Mouse (Mus musculus): ENCODE measurements at regions not wholly inside any gene's neighbourhood (a gene's known extent, or its start where the extent isn't known, plus 50 kb on each side); places are given as distances from the start of the nearest gene placed in this dataset.

GRCm38 (mm10) chr2:147703981-147704380 lies 342.3 kb downstream of the Pax1 start:
- H3K4me1 ChIP-seq (ENCODE audit: control insufficient read depth, insufficient read depth, low read depth, low read length) = no peaks in the 10 kb centered on the region
- 67% methylated on average over 10 of the region's 10 CpGs for WGBS
- no peaks in the 10 kb centered on the region for H3K27me3 ChIP-seq (replicated peaks; ENCODE audit: control insufficient read depth, insufficient read depth, low read length)
- ATAC-seq = no peak
- no peak overlapping the region for H3K4me3 ChIP-seq (ENCODE audit: low read length)
- no peaks in the 10 kb centered on the region for H3K9me3 ChIP-seq (ENCODE audit: control insufficient read depth, low read length)
- no peak overlapping the region for H3K27ac ChIP-seq (ENCODE audit: low read depth, low read length)
- H3K36me3 ChIP-seq (ENCODE audit: control insufficient read depth, insufficient read depth, low read length) = no peaks in the 10 kb centered on the region
- no peak overlapping the region for H3K9ac ChIP-seq (ENCODE audit: low read depth, low read length)
- no peak overlapping the region for H3K4me2 ChIP-seq (ENCODE audit: low read length)

DNA sequence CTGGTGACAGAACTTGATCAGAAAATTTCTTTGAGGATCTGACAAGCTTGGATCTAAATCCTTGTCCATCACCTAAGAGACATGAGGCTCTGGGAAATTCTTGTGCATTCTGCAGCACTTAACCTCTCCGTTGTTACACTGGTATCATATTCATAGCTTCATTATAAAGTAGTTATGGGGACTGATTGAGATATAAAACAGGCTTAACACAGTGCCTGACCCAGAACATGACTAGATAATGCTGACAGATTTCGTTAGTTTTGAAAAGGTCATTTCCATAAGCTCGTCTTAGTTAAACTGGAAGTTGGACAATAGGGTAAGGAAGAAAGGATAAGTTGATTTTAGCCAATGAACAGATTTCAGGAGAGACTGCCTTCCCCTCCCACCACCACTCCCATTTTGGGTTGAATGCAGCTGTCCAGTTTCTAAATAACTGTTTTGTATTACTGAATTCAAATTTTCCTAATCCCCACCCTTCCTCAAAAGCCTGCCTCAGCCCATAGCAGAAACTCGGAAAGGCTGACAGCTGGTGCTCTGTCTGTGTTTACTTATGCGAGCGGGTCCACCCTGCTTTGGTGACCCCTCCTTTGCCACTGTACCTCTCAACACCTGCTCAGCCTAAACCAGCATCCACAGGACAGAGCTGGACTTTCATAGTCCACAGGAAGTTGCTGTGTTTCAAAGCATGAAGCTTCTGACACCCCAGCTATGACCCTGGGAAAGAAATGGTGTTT lies 340.8 kb downstream of the Pax1 start:
- Histone ChIP-seq H3K9ac (ENCODE audit: low read depth, low read length) (no peak overlapping the region), H3K36me3 (ENCODE audit: control insufficient read depth, insufficient read depth, low read length) (no peaks in the 10 kb centered on the region), H3K4me2 (ENCODE audit: low read length) (no peak overlapping the region), H3K4me3 (ENCODE audit: low read length) (no peak overlapping the region), H3K27ac (ENCODE audit: low read depth, low read length) (no peak overlapping the region), H3K27me3 (replicated peaks; ENCODE audit: control insufficient read depth, insufficient read depth, low read length) (no peaks in the 10 kb centered on the region), H3K4me1 (ENCODE audit: control insufficient read depth, insufficient read depth, low read depth, low read length) (no peaks in the 10 kb centered on the region), H3K9me3 (ENCODE audit: control insufficient read depth, low read length) (no peaks in the 10 kb centered on the region)
- no peak for ATAC-seq
- 42% methylated on average over 6 of the region's 6 CpGs for WGBS

GRCm38 (mm10) chr2:147699524-147700081 lies 337.9 kb downstream of the Pax1 start:
- no peak overlapping the region for H3K4me2 ChIP-seq (ENCODE audit: low read length)
- H3K4me3 ChIP-seq (ENCODE audit: low read length) = no peak overlapping the region
- no peaks in the 10 kb centered on the region for H3K36me3 ChIP-seq (ENCODE audit: control insufficient read depth, insufficient read depth, low read length)
- H3K9ac ChIP-seq (ENCODE audit: low read depth, low read length) = no peak overlapping the region
- no peaks in the 10 kb centered on the region for H3K27me3 ChIP-seq (replicated peaks; ENCODE audit: control insufficient read depth, insufficient read depth, low read length)
- H3K9me3 ChIP-seq (ENCODE audit: control insufficient read depth, low read length) = no peaks in the 10 kb centered on the region
- no peak for ATAC-seq
- no peak overlapping the region for H3K27ac ChIP-seq (ENCODE audit: low read depth, low read length)
- 56% methylated on average over 6 of the region's 6 CpGs for WGBS
- H3K4me1 ChIP-seq (ENCODE audit: control insufficient read depth, insufficient read depth, low read depth, low read length) = no peaks in the 10 kb centered on the region

DNA sequence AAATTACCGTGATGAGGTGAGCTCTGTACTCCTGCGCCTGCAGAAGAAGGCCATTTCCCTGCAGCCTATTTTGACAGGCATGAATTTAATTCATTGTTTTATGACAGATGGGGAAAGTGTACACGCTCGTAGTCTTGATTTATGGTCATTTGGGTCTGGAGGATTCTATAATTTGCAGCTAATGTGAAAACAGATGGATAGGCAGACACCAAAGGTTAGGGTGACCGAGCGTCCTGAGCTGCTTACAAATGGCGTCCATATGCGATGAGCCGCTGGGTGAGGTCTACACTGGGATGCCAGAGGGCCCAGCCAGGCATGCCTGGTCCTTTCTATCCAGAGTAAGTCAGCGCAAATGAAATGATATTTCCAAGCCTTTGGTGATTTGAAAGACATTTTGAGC lies 330.2 kb downstream of the Pax1 start:
- no peaks in the 10 kb centered on the region for H3K27me3 ChIP-seq (replicated peaks; ENCODE audit: control insufficient read depth, insufficient read depth, low read length)
- H3K9me3 ChIP-seq (ENCODE audit: control insufficient read depth, low read length) = no peaks in the 10 kb centered on the region
- H3K4me1 ChIP-seq (ENCODE audit: control insufficient read depth, insufficient read depth, low read depth, low read length) = no peaks in the 10 kb centered on the region
- H3K36me3 ChIP-seq (ENCODE audit: control insufficient read depth, insufficient read depth, low read length) = no peaks in the 10 kb centered on the region
- H3K27ac ChIP-seq (ENCODE audit: low read depth, low read length) = no peak overlapping the region
- H3K4me2 ChIP-seq (ENCODE audit: low read length) = no peak overlapping the region
- WGBS = 75% methylated on average over 10 of the region's 10 CpGs
- H3K4me3 ChIP-seq (ENCODE audit: low read length) = no peak overlapping the region
- ATAC-seq = no peak
- H3K9ac ChIP-seq (ENCODE audit: low read depth, low read length) = no peak overlapping the region

GRCm38 (mm10) chr2:147690506-147691208 lies 328.9 kb downstream of the Pax1 start:
- no peaks in the 10 kb centered on the region for H3K9me3 ChIP-seq (ENCODE audit: control insufficient read depth, low read length)
- no peak overlapping the region for H3K4me3 ChIP-seq (ENCODE audit: low read length)
- no peak overlapping the region for H3K9ac ChIP-seq (ENCODE audit: low read depth, low read length)
- no peak overlapping the region for H3K27ac ChIP-seq (ENCODE audit: low read depth, low read length)
- H3K27me3 ChIP-seq (replicated peaks; ENCODE audit: control insufficient read depth, insufficient read depth, low read length) = no peaks in the 10 kb centered on the region
- no peaks in the 10 kb centered on the region for H3K36me3 ChIP-seq (ENCODE audit: control insufficient read depth, insufficient read depth, low read length)
- no peaks in the 10 kb centered on the region for H3K4me1 ChIP-seq (ENCODE audit: control insufficient read depth, insufficient read depth, low read depth, low read length)
- no peak overlapping the region for H3K4me2 ChIP-seq (ENCODE audit: low read length)
- WGBS = 46% methylated on average over 15 of the region's 15 CpGs
- peak; percentile 52; the same call in 1 of the 2 replicates for ATAC-seq

- Histone ChIP-seq H3K4me3 (ENCODE audit: low read length) (no peak overlapping the region), H3K4me1 (ENCODE audit: control insufficient read depth, insufficient read depth, low read depth, low read length) (no peaks in the 10 kb centered on the region), H3K27ac (ENCODE audit: low read depth, low read length) (no peak overlapping the region), H3K9ac (ENCODE audit: low read depth, low read length) (no peak overlapping the region), H3K9me3 (ENCODE audit: control insufficient read depth, low read length) (no peaks in the 10 kb centered on the region), H3K4me2 (ENCODE audit: low read length) (no peak overlapping the region), H3K36me3 (ENCODE audit: control insufficient read depth, insufficient read depth, low read length) (no peaks in the 10 kb centered on the region), H3K27me3 (replicated peaks; ENCODE audit: control insufficient read depth, insufficient read depth, low read length) (no peaks in the 10 kb centered on the region)
- 25% methylated on average over 6 of the region's 6 CpGs for WGBS
- ATAC-seq = no peak
Observed at GRCm38 (mm10) chr2:147688742-147689141, 327.0 kb downstream of the Pax1 start.

GRCm38 (mm10) chr2:147656667-147657066 lies 294.9 kb downstream of the Pax1 start:
- H3K4me3 ChIP-seq (ENCODE audit: low read length) = no peak overlapping the region
- 0 out of 2 replicates have a peak, but pooled peaks have one; percentile 71 for ATAC-seq
- H3K27ac ChIP-seq (ENCODE audit: low read depth, low read length) = no peak overlapping the region
- H3K27me3 ChIP-seq (replicated peaks; ENCODE audit: control insufficient read depth, insufficient read depth, low read length) = no peaks in the 10 kb centered on the region
- H3K4me1 ChIP-seq (ENCODE audit: control insufficient read depth, insufficient read depth, low read depth, low read length) = no peaks in the 10 kb centered on the region
- no peaks in the 10 kb centered on the region for H3K36me3 ChIP-seq (ENCODE audit: control insufficient read depth, insufficient read depth, low read length)
- no peak overlapping the region for H3K4me2 ChIP-seq (ENCODE audit: low read length)
- no peaks in the 10 kb centered on the region for H3K9me3 ChIP-seq (ENCODE audit: control insufficient read depth, low read length)
- WGBS = 29% methylated on average over 1 of the region's 1 CpGs
- H3K9ac ChIP-seq (ENCODE audit: low read depth, low read length) = no peak overlapping the region

GRCm38 (mm10) chr2:147650229-147650628 lies 288.5 kb downstream of the Pax1 start:
- Histone ChIP-seq H3K4me1 (ENCODE audit: control insufficient read depth, insufficient read depth, low read depth, low read length) (no peaks in the 10 kb centered on the region), H3K9me3 (ENCODE audit: control insufficient read depth, low read length) (no peaks in the 10 kb centered on the region), H3K27me3 (replicated peaks; ENCODE audit: control insufficient read depth, insufficient read depth, low read length) (no peaks in the 10 kb centered on the region), H3K4me2 (ENCODE audit: low read length) (no peak overlapping the region), H3K27ac (ENCODE audit: low read depth, low read length) (no peak overlapping the region), H3K36me3 (ENCODE audit: control insufficient read depth, insufficient read depth, low read length) (no peaks in the 10 kb centered on the region), H3K4me3 (ENCODE audit: low read length) (no peak overlapping the region), H3K9ac (ENCODE audit: low read depth, low read length) (no peak overlapping the region)
- ATAC-seq = peak; percentile 58; the same call in 1 of the 2 replicates
- WGBS = 28% methylated on average over 3 of the region's 3 CpGs

GRCm38 (mm10) chr2:147647972-147648371 lies 286.2 kb downstream of the Pax1 start:
- no peak for ATAC-seq
- WGBS = 86% methylated on average over 8 of the region's 8 CpGs
- no peak overlapping the region for H3K27ac ChIP-seq (ENCODE audit: low read depth, low read length)
- no peak overlapping the region for H3K9ac ChIP-seq (ENCODE audit: low read depth, low read length)
- no peak overlapping the region for H3K4me3 ChIP-seq (ENCODE audit: low read length)
- H3K27me3 ChIP-seq (replicated peaks; ENCODE audit: control insufficient read depth, insufficient read depth, low read length) = no peaks in the 10 kb centered on the region
- no peaks in the 10 kb centered on the region for H3K36me3 ChIP-seq (ENCODE audit: control insufficient read depth, insufficient read depth, low read length)
- no peaks in the 10 kb centered on the region for H3K9me3 ChIP-seq (ENCODE audit: control insufficient read depth, low read length)
- H3K4me2 ChIP-seq (ENCODE audit: low read length) = no peak overlapping the region
- H3K4me1 ChIP-seq (ENCODE audit: control insufficient read depth, insufficient read depth, low read depth, low read length) = no peaks in the 10 kb centered on the region
